Mouse (Mus musculus) hindlimb bud, embryonic 11.5 days (tissue): ENCODE measurements at regions not wholly inside any gene's neighbourhood (a gene's known extent, or its start where the extent isn't known, plus 50 kb on each side); places are given as distances from the start of the nearest gene placed in this dataset.
A peak's percentile ranks its signal among the peaks of the same experiment; 100 is the strongest.
"Not testable (repeated sequence)": the region's sequence is repeated elsewhere in the genome, so short reads cannot be mapped to it uniquely, and the experiment has no call there.

Experiments
- DNase-seq: peaks from one replicate; pipeline ENCODE4 v3.0.0-alpha.2; 2012; ENCODE audit warnings: low read depth, low spot score; ENCODE audit errors: extremely low spot score

GRCm38 (mm10) chr15:38407476-38407875, 982.1 kb downstream of the 4930447A16Rik start:
- DNase-seq = no peak

GRCm38 (mm10) chr15:38409168-38409567, 983.8 kb downstream of the 4930447A16Rik start:
- no peak for DNase-seq

DNA sequence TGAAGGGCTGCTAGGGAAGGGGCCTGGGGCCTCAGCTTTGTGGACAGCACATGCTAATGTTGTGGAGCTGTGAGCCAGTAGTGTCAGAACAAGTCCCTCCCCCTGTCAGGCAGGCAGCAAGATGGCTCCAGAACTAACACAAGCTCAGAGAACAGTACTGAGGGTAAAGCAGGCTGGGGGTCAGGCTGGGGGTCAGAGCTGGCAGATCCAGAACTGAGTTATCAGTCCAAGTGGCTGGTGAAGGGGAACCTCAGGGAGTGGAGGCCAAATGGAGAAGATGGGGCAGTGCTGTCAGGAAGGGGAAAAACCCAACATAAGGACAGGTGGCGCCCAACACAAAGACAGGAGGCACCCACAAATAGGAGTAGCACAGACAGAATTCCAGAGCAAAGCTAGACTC, 985.1 kb downstream of the 4930447A16Rik start:
- no peak for DNase-seq

GRCm38 (mm10) chr15:38412481-38412880, 987.1 kb downstream of the 4930447A16Rik start:
- no peak for DNase-seq

DNA sequence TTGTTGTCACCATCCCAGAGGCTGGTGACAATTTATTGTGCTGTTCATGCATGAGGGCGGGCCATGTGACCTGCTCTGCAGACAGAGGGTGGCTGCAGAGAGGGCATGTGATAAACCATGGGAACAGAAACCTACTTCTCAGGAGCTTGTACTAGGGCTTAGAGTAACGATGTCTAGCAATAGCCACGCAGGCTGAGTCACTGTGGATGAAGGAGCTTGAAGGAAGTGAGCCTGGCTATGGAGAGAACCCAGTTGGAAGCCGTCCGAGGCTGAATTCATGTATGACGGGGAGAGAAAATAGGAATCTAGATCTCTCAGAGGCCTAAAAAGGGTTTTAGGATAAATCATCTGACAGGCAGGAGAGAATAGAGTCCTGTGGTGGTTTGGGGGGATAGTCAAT, 988.0 kb downstream of the 4930447A16Rik start:
- no peak for DNase-seq

GRCm38 (mm10) chr15:38414318-38415090, 989.1 kb downstream of the 4930447A16Rik start:
- DNase-seq = no peak

DNA sequence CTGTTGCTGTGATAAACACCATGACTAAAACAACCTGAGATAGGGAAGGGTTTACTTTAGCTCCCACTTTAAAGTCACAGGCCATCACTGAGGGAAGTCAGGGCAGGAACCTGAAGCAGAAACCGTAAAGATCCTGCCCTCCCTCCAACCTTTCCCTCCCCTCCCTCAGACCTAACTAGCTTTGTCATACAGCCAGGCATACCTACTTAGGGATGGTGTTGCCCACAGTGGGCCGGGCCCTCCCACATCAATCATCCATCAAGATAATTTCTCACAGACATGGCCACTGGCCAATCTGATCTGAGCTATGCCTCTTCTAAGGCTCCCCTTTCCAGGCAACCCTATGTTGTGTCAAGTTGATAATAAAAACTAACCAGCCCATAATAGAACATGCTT, 989.7 kb downstream of the 4930447A16Rik start:
- no peak for DNase-seq

GRCm38 (mm10) chr15:38419621-38420020, 994.3 kb downstream of the 4930447A16Rik start:
- DNase-seq = no peak

- DNase-seq = peak; percentile 3
Observed at GRCm38 (mm10) chr15:38420784-38421183, 995.4 kb downstream of the 4930447A16Rik start.

GRCm38 (mm10) chr15:38422741-38423140, 997.4 kb downstream of the 4930447A16Rik start:
- no peak for DNase-seq

DNA sequence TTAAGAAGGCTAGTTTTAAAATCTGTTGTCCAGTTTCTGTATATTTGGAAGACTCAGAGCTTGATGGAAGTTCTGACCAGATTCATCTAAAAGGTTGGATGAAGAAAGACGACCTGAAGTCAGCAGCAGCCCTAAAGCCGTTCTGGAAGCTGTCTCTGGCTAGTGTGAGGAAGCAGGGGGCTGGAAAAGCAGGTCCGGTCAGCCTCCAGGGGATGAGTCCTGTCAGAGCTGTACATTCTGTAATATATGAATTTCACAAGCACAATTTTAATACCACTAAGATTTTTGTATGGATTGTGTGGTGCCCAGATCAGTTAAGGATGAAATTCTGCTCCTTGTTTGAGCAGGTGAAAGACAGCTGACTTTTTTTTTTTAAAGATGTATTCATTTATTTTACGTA, 1000.2 kb downstream of the 4930447A16Rik start:
- no peak for DNase-seq

DNA sequence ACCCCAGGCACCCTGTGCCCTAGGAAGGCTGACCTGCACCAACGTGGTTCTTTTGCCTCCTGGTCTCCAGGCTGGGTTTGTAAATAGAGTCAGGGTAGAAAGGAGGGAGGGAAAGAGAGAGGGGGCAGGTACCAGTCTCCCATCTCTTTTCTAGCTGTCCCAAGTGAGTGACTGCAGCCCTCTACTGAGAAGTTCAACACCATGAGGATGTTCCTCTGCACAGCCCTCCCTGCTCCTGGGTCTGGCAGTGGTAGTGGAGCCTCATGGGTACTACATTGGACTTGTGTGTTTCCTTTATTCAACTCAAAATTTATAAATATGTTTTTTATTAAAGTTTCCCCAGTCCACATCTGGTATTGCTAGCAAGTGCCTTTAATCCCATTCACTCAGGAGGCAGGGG, 1002.6 kb downstream of the 4930447A16Rik start:
- no peak for DNase-seq

DNA sequence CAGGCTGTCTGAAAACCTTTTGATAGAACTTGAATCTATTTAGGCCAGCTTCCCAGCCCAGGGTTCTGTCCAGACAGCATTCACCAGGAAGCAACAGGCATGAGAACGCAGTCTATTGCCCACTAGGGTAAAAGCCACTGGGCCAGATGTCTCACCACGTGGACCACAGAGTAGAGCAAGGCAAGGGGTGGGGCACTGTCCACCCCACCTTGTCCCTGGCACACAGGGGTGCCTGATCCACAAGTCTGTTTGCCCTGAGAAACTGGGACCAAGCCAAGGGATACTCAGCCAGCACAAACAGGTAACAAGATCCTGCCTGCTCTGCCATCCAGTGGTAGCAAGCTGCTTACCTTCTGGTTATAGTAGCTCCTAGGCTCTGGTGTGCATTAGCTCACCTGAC, 1006.3 kb downstream of the 4930447A16Rik start:
- DNase-seq = no peak

DNA sequence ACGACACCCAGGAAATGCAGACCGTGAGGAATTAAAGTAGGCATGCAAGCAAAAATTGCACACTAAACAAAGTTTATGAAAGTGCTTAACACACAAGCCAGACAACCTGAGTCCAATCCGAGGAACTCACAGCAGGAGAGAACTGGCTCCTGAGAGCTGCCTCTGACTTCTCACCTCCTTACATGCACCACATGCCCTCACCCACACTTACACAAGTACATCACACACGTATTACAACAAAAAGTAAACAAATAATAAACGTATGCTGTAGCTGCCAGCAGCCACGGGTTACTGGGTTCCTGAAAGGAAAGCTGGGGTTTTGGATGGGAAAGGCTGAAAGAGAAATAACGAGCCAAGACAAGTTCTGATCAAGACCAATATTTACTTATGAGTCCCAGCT, 1008.0 kb downstream of the 4930447A16Rik start:
- no peak for DNase-seq

GRCm38 (mm10) chr15:38434239-38434638, 1008.9 kb downstream of the 4930447A16Rik start:
- DNase-seq = not testable (repeated sequence)
